In the genomic region with DNA sequence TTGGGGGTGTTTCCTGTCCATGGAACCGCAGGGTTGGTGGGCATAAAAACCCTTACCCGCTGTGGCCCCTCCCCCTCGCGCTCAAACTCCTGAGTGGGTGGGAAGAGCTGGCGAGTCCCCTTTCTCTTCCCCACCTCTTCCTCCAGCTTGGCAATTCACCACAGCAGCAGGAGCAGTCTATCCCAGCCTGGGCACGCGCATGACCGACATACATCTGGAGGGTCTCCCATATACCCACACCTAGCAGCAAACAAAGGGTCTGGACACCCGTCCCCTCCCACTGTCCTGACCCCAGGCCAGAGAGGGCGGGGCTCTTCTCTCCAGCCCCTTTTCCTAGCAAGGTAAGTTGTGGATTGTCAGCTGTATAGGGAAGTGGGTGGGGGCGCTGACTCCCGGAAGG, we compare ENCODE assay signal across 9 mouse cellular contexts. TPM values are rescaled to one million over a fixed set of nuclear protein-coding genes. Genes with fewer than 3 reads are reported as not detected.
A peak's percentile ranks its signal among the peaks of the same experiment; 100 is the strongest.
DNase-seq lines count a peak whose midpoint lies in the region; ATAC-seq and TF ChIP-seq lines count a peak whose summit lies in the region.
"Had no signal": no experiment of that assay in that cellular context is flagged by ENCODE, and none has a peak within 500 bp of the region (broad histone marks: within the 10 kb centered on the region; RNA-seq: fewer than 3 reads in every experiment).

No protein-coding gene starts in this region.

- H3K27me3 ChIP-seq in heart, embryonic 11.5 days (ENCODE audit: control insufficient read depth, insufficient read depth, low read length): no peaks in the 10 kb centered on the region
- no peaks in the 10 kb centered on the region for H3K27me3 ChIP-seq in C2C12 (ENCODE audit: control insufficient read depth, insufficient read depth, insufficient read length)
- no peaks in the 10 kb centered on the region; the same call in 1 of the 2 replicates for H3K27me3 ChIP-seq in forebrain, embryonic 14.5 days (replicated peaks; ENCODE audit: control insufficient read depth, insufficient read depth, low read length)
- no peaks in the 10 kb centered on the region for H3K27me3 ChIP-seq in liver, embryonic 12.5 days (replicated peaks)
- H3K27me3 ChIP-seq: CH12.LX had no signal

- 3% methylated on average over 12 of the region's 12 CpGs for WGBS in heart, embryonic 11.5 days (ENCODE audit: insufficient replicate concordance)
- WGBS in forebrain, embryonic 14.5 days: 7% methylated on average over 12 of the region's 12 CpGs
- 5% methylated on average over 12 of the region's 12 CpGs for WGBS in liver, embryonic 12.5 days (ENCODE audit: insufficient replicate concordance)

- peak; percentile 39 for ATAC-seq in heart, embryonic 11.5 days (replicated peaks; ENCODE audit: insufficient number of reproducible peaks, low FRiP score, low TSS enrichment)
- no peak for ATAC-seq in forebrain, embryonic 14.5 days
- ATAC-seq in liver, embryonic 12.5 days: no peak
- no peak for ATAC-seq in activated CD4-positive, CD25-positive, alpha-beta regulatory T cell, adult 4 months
- ATAC-seq in frontal cortex, adult (ENCODE audit: low TSS enrichment): no peak

- TF ChIP-seq CTCF in C2C12 (IDR thresholded peaks at IDR 0.05; ENCODE audit: control insufficient read depth, insufficient read depth, insufficient read length): no peak

- peaks cover 12% of the 10 kb centered on the region for H3K79me3 ChIP-seq in C2C12 (ENCODE audit: low read depth)

- H3K4me1 ChIP-seq in heart, embryonic 11.5 days (ENCODE audit: control insufficient read depth, insufficient read depth, low read length): peaks cover 18% of the 10 kb centered on the region
- H3K4me1 ChIP-seq in forebrain, embryonic 14.5 days (ENCODE audit: control insufficient read depth, insufficient read depth, low read length): peaks cover 9% of the 10 kb centered on the region
- H3K4me1 ChIP-seq in liver, embryonic 12.5 days: peaks cover 28% of the 10 kb centered on the region

- H3K9me3 ChIP-seq in heart, embryonic 11.5 days (replicated peaks; ENCODE audit: control insufficient read depth, low read length): no peaks in the 10 kb centered on the region
- H3K9me3 ChIP-seq in forebrain, embryonic 14.5 days (replicated peaks; ENCODE audit: control insufficient read depth, low read length): no peaks in the 10 kb centered on the region
- H3K9me3 ChIP-seq in liver, embryonic 12.5 days (replicated peaks): no peaks in the 10 kb centered on the region

- peak overlapping the region; percentile 56 for H3K9ac ChIP-seq in heart, embryonic 11.5 days (ENCODE audit: low read depth, low read length)
- no peak overlapping the region; the same call in 1 of the 2 replicates for H3K9ac ChIP-seq in forebrain, embryonic 14.5 days (ENCODE audit: low read length)
- peak overlapping the region; percentile 60 for H3K9ac ChIP-seq in liver, embryonic 12.5 days

- H3K27ac ChIP-seq in heart, embryonic 11.5 days (ENCODE audit: low read depth, low read length): peak overlapping the region; percentile 51
- no peak overlapping the region for H3K27ac ChIP-seq in forebrain, embryonic 14.5 days (ENCODE audit: low read depth, low read length)
- H3K27ac ChIP-seq in liver, embryonic 12.5 days: no peak overlapping the region

- peak overlapping the region; percentile 25 for H3ac ChIP-seq in C2C12 (ENCODE audit: control insufficient read depth, insufficient read length, low read depth)

- H3K36me3 ChIP-seq in heart, embryonic 11.5 days (ENCODE audit: control insufficient read depth, insufficient read depth, low read length): no peaks in the 10 kb centered on the region
- no peaks in the 10 kb centered on the region for H3K36me3 ChIP-seq in C2C12 (ENCODE audit: control insufficient read depth, insufficient read depth)
- H3K36me3 ChIP-seq in forebrain, embryonic 14.5 days (ENCODE audit: control insufficient read depth, insufficient read depth, low read length): no peaks in the 10 kb centered on the region
- H3K36me3 ChIP-seq in liver, embryonic 12.5 days: 0 out of 2 replicates have a peak, but pooled peaks cover under 1% of the 10 kb centered on the region

- H3K4me2 ChIP-seq in heart, embryonic 11.5 days: peak overlapping the region; percentile 68
- peak overlapping the region; percentile 37 for H3K4me2 ChIP-seq in forebrain, embryonic 14.5 days (ENCODE audit: low read length)
- H3K4me2 ChIP-seq in liver, embryonic 12.5 days: peak overlapping the region; percentile 72

- peak overlapping the region; percentile 42 for H3K4me3 ChIP-seq in heart, embryonic 11.5 days (ENCODE audit: low read depth, low read length)
- no peak overlapping the region for H3K4me3 ChIP-seq in C2C12 (ENCODE audit: insufficient read depth, poor library complexity, severe bottlenecking)
- H3K4me3 ChIP-seq in forebrain, embryonic 14.5 days (ENCODE audit: low read depth, low read length): no peak overlapping the region
- H3K4me3 ChIP-seq in liver, embryonic 12.5 days: peak overlapping the region; percentile 41

- H3K79me2 ChIP-seq in C2C12 (ENCODE audit: control insufficient read depth, insufficient read depth): peaks cover 14% of the 10 kb centered on the region

- DNase-seq in heart, adult 9 months (ENCODE audit: low spot score in 2 of 2): no peak
- DNase-seq in forebrain, embryonic 14.5 days (ENCODE audit: low spot score): no peak
- DNase-seq in left cerebral cortex, adult 18-20 months (ENCODE audit: low spot score in 2 of 2): no peak

TF ChIP-seq in C2C12, 6 proteins besides CTCF, POLR2A, EP300 and RAD21:
- TF ChIP-seq FOSL1 (IDR thresholded peaks at IDR 0.05; ENCODE audit: insufficient read depth, low read length, poor library complexity, severe bottlenecking) (no peak), MYOG (IDR thresholded peaks at IDR 0.05; ENCODE audit: control insufficient read depth, extremely low read depth, insufficient read length) (no peak), MYOD1 (IDR thresholded peaks at IDR 0.05; ENCODE audit: control insufficient read depth, insufficient read length, low read depth) (no peak), USF1 (IDR thresholded peaks at IDR 0.05; ENCODE audit: low read depth) (no peak), CEBPB (IDR thresholded peaks at IDR 0.05; ENCODE audit: low read depth) (no peak), MAX (IDR thresholded peaks at IDR 0.05) (no peak)

RNA-seq across cellular contexts. Expression of a gene that starts 3.5 kb away (rescaled TPM):
- polyA plus RNA-seq in heart, embryonic 11.5 days (2014; fragmentation: Nextera tagmentation; extraction: Ambion mirVana): 254 and 266 TPM in 2 replicates
- 342 TPM for polyA plus RNA-seq in C2C12 (2012; fragmentation: generic; extraction: Trizol)
- 222 and 247 TPM in 2 replicates for polyA plus RNA-seq in forebrain, embryonic 14.5 days (2014; fragmentation: Nextera tagmentation; extraction: Ambion mirVana)
- polyA plus RNA-seq in liver, embryonic 12.5 days (2016; fragmentation: Nextera tagmentation; extraction: Ambion mirVana): 221 and 228 TPM in 2 replicates
- polyA plus RNA-seq in activated CD4-positive, CD25-positive, alpha-beta regulatory T cell, adult 4 months (2017; shearing (Covaris generic)): 100 to 1,000 TPM; 102 to 129 TPM
- 100 to 1,000 TPM; 153 to 154 TPM for total RNA-seq in left cerebral cortex, adult 18-20 months (2021)

RNA-seq across cellular contexts. Expression of a gene that starts 12.2 kb away (rescaled TPM):
- 7.6 and 8.3 TPM in 2 replicates for polyA plus RNA-seq in heart, embryonic 11.5 days (2014; fragmentation: Nextera tagmentation; extraction: Ambion mirVana)
- polyA plus RNA-seq in C2C12 (2012; fragmentation: generic; extraction: Trizol): 7.4 TPM
- 17.3 and 22.4 TPM in 2 replicates for polyA plus RNA-seq in forebrain, embryonic 14.5 days (2014; fragmentation: Nextera tagmentation; extraction: Ambion mirVana)
- polyA plus RNA-seq in liver, embryonic 12.5 days (2016; fragmentation: Nextera tagmentation; extraction: Ambion mirVana): 2.6 and 2.9 TPM in 2 replicates
- polyA plus RNA-seq in activated CD4-positive, CD25-positive, alpha-beta regulatory T cell, adult 4 months (2017; shearing (Covaris generic)): 1 to 10 TPM in 1 of 2 experiments, under 1 TPM in 1; 0.44 to 1.1 TPM
- 10 to 100 TPM; 84.8 to 98.3 TPM for total RNA-seq in left cerebral cortex, adult 18-20 months (2021)

RNA-seq across cellular contexts. Expression of a gene that starts 22.3 kb away (rescaled TPM):
- 9.4 and 10.9 TPM in 2 replicates for polyA plus RNA-seq in heart, embryonic 11.5 days (2014; fragmentation: Nextera tagmentation; extraction: Ambion mirVana)
- 8.7 TPM for polyA plus RNA-seq in C2C12 (2012; fragmentation: generic; extraction: Trizol)
- 5.0 and 6.2 TPM in 2 replicates for polyA plus RNA-seq in forebrain, embryonic 14.5 days (2014; fragmentation: Nextera tagmentation; extraction: Ambion mirVana)
- polyA plus RNA-seq in liver, embryonic 12.5 days (2016; fragmentation: Nextera tagmentation; extraction: Ambion mirVana): 8.5 and 10.4 TPM in 2 replicates
- 10 to 100 TPM; 30.0 to 60.9 TPM for polyA plus RNA-seq in activated CD4-positive, CD25-positive, alpha-beta regulatory T cell, adult 4 months (2017; shearing (Covaris generic))
- 10 to 100 TPM; 12.6 to 12.7 TPM for total RNA-seq in left cerebral cortex, adult 18-20 months (2021)

Comparison
In these comparisons a context has a peak if more than half of its experiments do, and no peak if none do; other contexts are left out.
1. H3K4me3 ChIP-seq: peak in heart, embryonic 11.5 days (single experiment) and liver, embryonic 12.5 days (single experiment); none in C2C12 (single experiment) and forebrain, embryonic 14.5 days (single experiment).
2. Peak in every context shown above with its lines, with median percentiles within 50 percentile points of each other: H3K4me2 ChIP-seq.